Mouse (Mus musculus): ENCODE data around the gene Cntn2.

DNA sequence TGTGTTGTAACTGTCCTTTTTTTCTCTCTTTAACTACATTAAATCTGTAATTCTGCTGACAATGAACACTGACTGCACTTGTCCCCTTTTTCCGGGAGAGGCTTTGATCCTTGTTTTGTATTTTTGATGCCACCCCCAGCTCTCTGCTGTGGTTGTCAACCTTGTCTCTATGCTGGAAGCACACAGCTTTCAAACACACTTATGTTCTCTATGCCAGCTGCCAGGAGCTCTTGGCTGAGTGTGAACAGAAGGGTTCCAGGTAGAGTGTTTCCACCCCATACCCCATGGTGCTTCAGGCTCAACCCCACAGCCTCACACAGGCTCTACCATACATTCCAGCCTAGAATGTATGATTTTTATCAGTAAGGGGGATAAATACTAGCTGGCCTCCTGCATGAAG is 68.6 kb downstream of the Cntn2 start:
- TF ChIP-seq POLR2A (IDR thresholded peaks at IDR 0.05; ENCODE audit: extremely low read depth, insufficient read depth, low read length) (no peak), CTCF (IDR thresholded peaks at IDR 0.05; ENCODE audit: low read depth, low read length) (no peak)
